Mouse (Mus musculus): ENCODE data around the gene Pald1.

- no peak for TF ChIP-seq CTCF (IDR thresholded peaks at IDR 0.05; ENCODE audit: borderline replicate concordance, insufficient read depth, low read length)
- TF ChIP-seq POLR2A (IDR thresholded peaks at IDR 0.05; ENCODE audit: low read depth, low read length) = no peak
Measured at GRCm38 (mm10) chr10:61304046-61304445, 79.3 kb downstream of the Pald1 start.
